Mouse (Mus musculus) embryonic facial prominence, embryonic 15.5 days (tissue): ENCODE measurements around the gene Try10. TPM values are rescaled to one million over a fixed set of nuclear protein-coding genes. Genes with fewer than 3 reads are reported as not detected.
"Not testable (repeated sequence)": the region's sequence is repeated elsewhere in the genome, so short reads cannot be mapped to it uniquely, and the experiment has no call there.

Experiments used
- ATAC-seq: fragments of 200-750 bp; cut with Nextera tagmentation; 2 replicates; pipeline ENCODE4 v1.8.0; 2017; ENCODE audit warnings: low read depth, moderate TSS enrichment; ENCODE audit not compliant: insufficient number of reproducible peaks, low FRiP score, low TSS enrichment
- H3K27ac ChIP-seq: fragments of 300-500 bp; sonication (generic); replicated peaks from 2 replicates; pipeline ENCODE4 v1.5.1; 2015; ENCODE audit warnings: mild to moderate bottlenecking, inconsistent platforms
- H3K27me3 ChIP-seq: fragments of 300-500 bp; sonication (generic); 2 replicates; pipeline ENCODE4 v1.6.1; 2015; ENCODE audit warnings: inconsistent platforms
- H3K36me3 ChIP-seq: fragments of 300-500 bp; sonication (generic); 2 replicates; pipeline ENCODE4 v1.6.1; 2015; ENCODE audit warnings: mild to moderate bottlenecking, inconsistent platforms
- H3K4me1 ChIP-seq: fragments of 300-500 bp; sonication (generic); 2 replicates; pipeline ENCODE4 v1.6.1; 2015; ENCODE audit warnings: inconsistent platforms
- H3K4me2 ChIP-seq: fragments of 300-500 bp; sonication (generic); replicated peaks from 2 replicates; pipeline ENCODE4 v1.6.1; 2015; ENCODE audit warnings: mild to moderate bottlenecking, inconsistent platforms
- H3K4me3 ChIP-seq: fragments of 300-500 bp; sonication (generic); replicated peaks from 2 replicates; pipeline ENCODE4 v1.5.1; 2015; ENCODE audit warnings: mild to moderate bottlenecking, inconsistent platforms
- H3K9ac ChIP-seq: fragments of 300-500 bp; sonication (generic); 2 replicates; pipeline ENCODE4 v1.6.1; 2015; ENCODE audit warnings: inconsistent platforms
- H3K9me3 ChIP-seq: fragments of 300-500 bp; sonication (generic); replicated peaks from 2 replicates; pipeline ENCODE4 v1.6.1; 2016; ENCODE audit warnings: inconsistent platforms
- WGBS: fragments of 180-500 bp; shearing (Covaris S2); methylation state at CpG from one replicate; pipeline ENCODE4 v1.1.7; 2015; 5-methylcytosine and 5-hydroxymethylcytosine counted together
- polyA plus RNA-seq: library from polyadenylated mRNA; unstranded; fragments of >200 nt; fragmentation: Nextera tagmentation; extraction: Ambion mirVana; gene quantifications from 2 replicates; pipeline ENCODE4 v1.2.1, GENCODE M21; 2015

The Try10 gene
- polyA plus RNA-seq: not detected in 2 replicates

GRCm38 (mm10) chr6:41353932-41354331 lies at the start of gene Try10:
Try10 (plus strand) TSS chr6:41354105.
- no peak for ATAC-seq
- Histone ChIP-seq H3K9me3 (no peaks in the 10 kb centered on the region), H3K9ac (no peak within 1 kb of the TSS), H3K27me3 (no peaks in the 10 kb centered on the region), H3K36me3 (no peaks in the 10 kb centered on the region), H3K4me2 (no peak within 1 kb of the TSS), H3K27ac (no peak within 1 kb of the TSS), H3K4me3 (no peak within 1 kb of the TSS), H3K4me1 (no peaks in the 10 kb centered on the region)
- 81% methylated on average over 2 of the region's 2 CpGs for WGBS

GRCm38 (mm10) chr6:41316741-41317140 lies 37.2 kb upstream of the Try10 start, which contains the start of gene Try5:
Try5 (minus strand) TSS chr6:41316841.
- not testable (repeated sequence) for ATAC-seq, H3K4me3 ChIP-seq, H3K4me1 ChIP-seq, H3K27ac ChIP-seq, H3K4me2 ChIP-seq, H3K9ac ChIP-seq, H3K9me3 ChIP-seq, H3K36me3 ChIP-seq, H3K27me3 ChIP-seq
- whole genome bisulfite sequencing: 69% methylated on average over 3 of the region's 3 CpGs

GRCm38 (mm10) chr6:41373772-41374171 lies 19.9 kb downstream of the Try10 start:
- whole genome bisulfite sequencing: 64% methylated on average over 2 of the region's 2 CpGs
- not testable (repeated sequence) for H3K9ac ChIP-seq, H3K27me3 ChIP-seq, H3K4me2 ChIP-seq, H3K9me3 ChIP-seq, H3K27ac ChIP-seq, ATAC-seq, H3K4me1 ChIP-seq, H3K4me3 ChIP-seq, H3K36me3 ChIP-seq

- H3K9ac ChIP-seq, H3K4me2 ChIP-seq, H3K36me3 ChIP-seq, H3K9me3 ChIP-seq, ATAC-seq, H3K27ac ChIP-seq, H3K4me3 ChIP-seq, H3K27me3 ChIP-seq, H3K4me1 ChIP-seq: not testable (repeated sequence)
These were observed 23.7 kb downstream of the Try10 start, which contains the start of gene Prss3 for GRCm38 (mm10) chr6:41377578-41377977. Prss3 (minus strand) TSS chr6:41377678.

DNA sequence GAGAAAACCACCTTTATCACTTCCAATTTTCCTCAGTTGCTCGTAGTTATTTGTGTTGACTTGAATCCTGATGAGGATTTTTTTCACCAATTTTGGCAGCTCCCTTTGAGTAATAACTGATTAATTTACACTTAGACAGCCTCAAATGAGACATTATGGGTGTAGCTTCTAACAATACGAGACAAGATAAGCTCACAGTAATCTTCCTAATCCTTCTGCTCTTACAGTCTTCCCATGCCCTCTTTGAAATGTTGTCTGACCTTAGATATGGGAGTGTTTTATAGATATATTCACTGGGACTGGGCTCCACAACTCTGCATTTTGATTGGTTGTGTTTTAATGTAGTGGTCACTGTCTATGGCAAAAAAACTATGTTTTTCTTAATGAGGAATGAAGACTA lies 32.9 kb downstream of the Try10 start:
- Histone ChIP-seq H3K4me1 (no peaks in the 10 kb centered on the region), H3K9ac (no peak overlapping the region), H3K27me3 (no peaks in the 10 kb centered on the region), H3K4me3 (no peak overlapping the region), H3K4me2 (no peak overlapping the region), H3K36me3 (no peaks in the 10 kb centered on the region), H3K27ac (no peak overlapping the region), H3K9me3 (no peaks in the 10 kb centered on the region)
- no peak for ATAC-seq
- WGBS: 71% methylated on average over 2 of the region's 2 CpGs

GRCm38 (mm10) chr6:41391640-41392039 lies 37.7 kb downstream of the Try10 start:
- not testable (repeated sequence) for H3K27ac ChIP-seq, H3K27me3 ChIP-seq, H3K4me3 ChIP-seq, ATAC-seq, H3K4me1 ChIP-seq, H3K9ac ChIP-seq, H3K4me2 ChIP-seq, H3K36me3 ChIP-seq, H3K9me3 ChIP-seq
- WGBS: 72% methylated on average over 1 of the region's 1 CpGs

DNA sequence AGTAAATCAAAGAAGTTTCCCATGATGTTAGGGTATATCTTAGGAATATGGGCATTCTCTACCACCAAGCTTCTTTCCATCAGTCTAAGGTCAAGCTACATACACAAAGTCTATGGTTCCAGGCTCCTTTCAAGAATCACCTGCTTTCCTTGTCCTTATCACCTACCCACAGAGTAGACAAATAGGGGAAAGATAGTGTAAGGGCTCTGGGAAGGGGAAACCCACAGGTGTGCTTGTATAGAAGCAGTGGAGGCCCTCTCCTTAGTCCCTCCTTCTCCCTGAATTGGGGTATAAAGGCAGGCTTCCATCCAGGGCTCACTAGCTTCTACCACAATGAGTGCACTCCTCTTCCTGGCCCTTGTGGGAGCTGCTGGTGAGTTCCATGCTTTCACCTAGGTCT lies 38.2 kb downstream of the Try10 start, which contains the start of gene Gm5771:
Gm5771 (plus strand) TSS at position 301 of the 400 bp plus-strand sequence.
- not testable (repeated sequence) for H3K4me1 ChIP-seq, H3K27me3 ChIP-seq, H3K4me2 ChIP-seq, H3K9me3 ChIP-seq, H3K27ac ChIP-seq, ATAC-seq, H3K9ac ChIP-seq, H3K36me3 ChIP-seq, H3K4me3 ChIP-seq

Other genes starting within 250 kb of the Try10 start
- not detected in 2 replicates for gene Try4, start 51.8 kb upstream of the Try10 start, polyA plus RNA-seq
- not detected in 2 replicates for gene Try5, start 37.3 kb upstream of the Try10 start, polyA plus RNA-seq
- gene Prss3, start 23.6 kb downstream of the Try10 start, polyA plus RNA-seq: not detected in 2 replicates
- not detected in 2 replicates for gene Gm5771, start 38.3 kb downstream of the Try10 start, polyA plus RNA-seq
- not detected in 2 replicates for gene Gm10334, start 92.0 kb downstream of the Try10 start, polyA plus RNA-seq
- gene Prss1, start 104.8 kb downstream of the Try10 start, polyA plus RNA-seq: 0.28 TPM in 1 of 2 replicates, not detected in the other
- not detected in 2 replicates for gene Prss2, start 167.7 kb downstream of the Try10 start, polyA plus RNA-seq